Mouse (Mus musculus) central nervous system, embryonic 14 days (tissue): Measurements from ENCODE around the gene Parp4. TPM values are rescaled to one million over a fixed set of nuclear protein-coding genes. Genes with fewer than 3 reads are reported as not detected.

Experiments
- polyA plus RNA-seq: library from polyadenylated mRNA; depleted of rRNA; stranded (reverse); fragments of >200 nt; gene quantifications from 2 replicates; pipeline ENCODE4 v1.2.3, GENCODE M21; 2012; rRNA removed

The Parp4 gene
- 1.6 and 3.0 TPM in 2 replicates for polyA plus RNA-seq

DNA sequence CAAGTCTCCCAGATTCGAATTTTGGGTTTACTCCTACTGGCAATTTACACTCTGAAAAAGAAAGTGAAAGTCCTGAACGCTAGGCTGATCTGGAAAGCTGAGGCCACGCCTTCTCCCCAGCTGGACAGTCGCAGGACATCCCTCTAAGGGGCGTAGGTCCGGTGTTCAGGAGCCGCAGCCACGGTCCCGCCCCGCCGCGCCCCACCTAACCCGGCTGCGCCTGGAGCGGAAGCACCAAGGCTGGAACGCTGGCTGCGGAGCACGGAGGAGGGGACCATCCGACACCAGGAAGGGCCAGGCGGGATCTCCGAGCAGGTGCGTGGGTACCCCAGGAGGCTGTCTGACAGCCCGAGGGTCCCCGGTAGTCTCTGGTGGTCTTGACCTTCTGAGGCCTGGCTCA, at the start of gene Parp4, which contains the start of gene Cenpj:
Parp4 (plus strand) TSS at position 204 of the 400 bp plus-strand sequence.
Cenpj (minus strand) TSS at position 10 of the 400 bp plus-strand sequence.

GRCm38 (mm10) chr14:56667969-56668802, 92.8 kb downstream of the Parp4 start, which contains the start of gene Mphosph8:
Mphosph8 (plus strand) TSS chr14:56668248.

Other genes starting within 250 kb of the Parp4 start
- 0.09 TPM in 2 replicates for gene Atp12a, start 210.6 kb upstream of the Parp4 start, polyA plus RNA-seq
- gene Rnf17, start 173.0 kb upstream of the Parp4 start, polyA plus RNA-seq: 0.42 and 0.61 TPM in 2 replicates
- 10.7 and 14.7 TPM in 2 replicates for gene Cenpj, start 194 bp upstream of the Parp4 start, polyA plus RNA-seq
- gene Mphosph8, start 92.6 kb downstream of the Parp4 start, polyA plus RNA-seq: 31.9 and 32.8 TPM in 2 replicates
- 75.2 and 85.7 TPM in 2 replicates for gene Pspc1, start 202.7 kb downstream of the Parp4 start, polyA plus RNA-seq
- gene Zmym5, start 236.1 kb downstream of the Parp4 start, polyA plus RNA-seq: 33.5 and 34.8 TPM in 2 replicates